Mouse (Mus musculus) right cerebral cortex, adult 18-20 months (tissue): ENCODE measurements at regions not wholly inside any gene's neighbourhood (a gene's known extent, or its start where the extent isn't known, plus 50 kb on each side); places are given as distances from the start of the nearest gene placed in this dataset.
A peak's percentile ranks its signal among the peaks of the same experiment; 100 is the strongest.

ENCODE experiments used
- DNase-seq: peaks from one replicate; pipeline ENCODE4 v3.0.0; 2022; ENCODE audit warnings: mixed read lengths

- DNase-seq, result no peak
These were observed 100.8 kb downstream of the Tm2d1 start for GRCm38 (mm10) chr4:98282275-98282674.

- no peak for DNase-seq
These were observed 124.8 kb downstream of the Tm2d1 start for GRCm38 (mm10) chr4:98258336-98258735.

- DNase-seq, result no peak
These were observed 125.4 kb downstream of the Tm2d1 start for GRCm38 (mm10) chr4:98257711-98258110.

GRCm38 (mm10) chr4:98254856-98255853 is 128.0 kb downstream of the Tm2d1 start:
- no peak for DNase-seq

GRCm38 (mm10) chr4:98243941-98244929 is 138.9 kb downstream of the Tm2d1 start:
- peak; percentile 41 for DNase-seq

- peak; percentile 55 for DNase-seq
These were observed 139.6 kb downstream of the Tm2d1 start for GRCm38 (mm10) chr4:98243502-98243901.

- DNase-seq, result no peak
These were observed 141.2 kb downstream of the Tm2d1 start for GRCm38 (mm10) chr4:98241921-98242320.

- no peak for DNase-seq
These were observed 142.8 kb downstream of the Tm2d1 start for GRCm38 (mm10) chr4:98240289-98240688.

GRCm38 (mm10) chr4:98238075-98238474 is 145.0 kb downstream of the Tm2d1 start:
- no peak for DNase-seq

- DNase-seq, result peak; percentile 3
These were observed 145.6 kb downstream of the Tm2d1 start for GRCm38 (mm10) chr4:98237475-98237874.

GRCm38 (mm10) chr4:98236006-98236783 is 146.9 kb downstream of the Tm2d1 start:
- DNase-seq, result no peak

- DNase-seq, result no peak
These were observed 154.9 kb downstream of the Tm2d1 start for GRCm38 (mm10) chr4:98228193-98228592.

GRCm38 (mm10) chr4:98224366-98224765 is 158.7 kb downstream of the Tm2d1 start:
- DNase-seq, result no peak

GRCm38 (mm10) chr4:98223429-98223828 is 159.7 kb downstream of the Tm2d1 start:
- DNase-seq, result no peak

GRCm38 (mm10) chr4:98221566-98221965 is 161.5 kb downstream of the Tm2d1 start:
- DNase-seq, result no peak

GRCm38 (mm10) chr4:98215218-98215617 is 167.9 kb downstream of the Tm2d1 start:
- DNase-seq, result no peak

- DNase-seq, result no peak
These were observed 175.7 kb downstream of the Tm2d1 start for GRCm38 (mm10) chr4:98207446-98207845.

- DNase-seq, result no peak
These were observed 176.7 kb downstream of the Tm2d1 start for GRCm38 (mm10) chr4:98206245-98206970.

- DNase-seq, result no peak
These were observed 180.0 kb downstream of the Tm2d1 start for GRCm38 (mm10) chr4:98203129-98203528.

GRCm38 (mm10) chr4:98202232-98202631 is 180.9 kb downstream of the Tm2d1 start:
- no peak for DNase-seq

- DNase-seq, result no peak
These were observed 182.0 kb downstream of the Tm2d1 start for GRCm38 (mm10) chr4:98201102-98201501.

GRCm38 (mm10) chr4:98200701-98201100 is 182.4 kb downstream of the Tm2d1 start:
- no peak for DNase-seq
